Mouse (Mus musculus): ENCODE measurements around the gene Stard7. TPM values are rescaled to one million over a fixed set of nuclear protein-coding genes. Genes with fewer than 3 reads are reported as not detected.
"Not testable (repeated sequence)": the region's sequence is repeated elsewhere in the genome, so short reads cannot be mapped to it uniquely, and the experiment has no call there.

Gene Stard7
- polyA plus RNA-seq, 1 experiment from 2014 or later: 85.5 TPM

DNA sequence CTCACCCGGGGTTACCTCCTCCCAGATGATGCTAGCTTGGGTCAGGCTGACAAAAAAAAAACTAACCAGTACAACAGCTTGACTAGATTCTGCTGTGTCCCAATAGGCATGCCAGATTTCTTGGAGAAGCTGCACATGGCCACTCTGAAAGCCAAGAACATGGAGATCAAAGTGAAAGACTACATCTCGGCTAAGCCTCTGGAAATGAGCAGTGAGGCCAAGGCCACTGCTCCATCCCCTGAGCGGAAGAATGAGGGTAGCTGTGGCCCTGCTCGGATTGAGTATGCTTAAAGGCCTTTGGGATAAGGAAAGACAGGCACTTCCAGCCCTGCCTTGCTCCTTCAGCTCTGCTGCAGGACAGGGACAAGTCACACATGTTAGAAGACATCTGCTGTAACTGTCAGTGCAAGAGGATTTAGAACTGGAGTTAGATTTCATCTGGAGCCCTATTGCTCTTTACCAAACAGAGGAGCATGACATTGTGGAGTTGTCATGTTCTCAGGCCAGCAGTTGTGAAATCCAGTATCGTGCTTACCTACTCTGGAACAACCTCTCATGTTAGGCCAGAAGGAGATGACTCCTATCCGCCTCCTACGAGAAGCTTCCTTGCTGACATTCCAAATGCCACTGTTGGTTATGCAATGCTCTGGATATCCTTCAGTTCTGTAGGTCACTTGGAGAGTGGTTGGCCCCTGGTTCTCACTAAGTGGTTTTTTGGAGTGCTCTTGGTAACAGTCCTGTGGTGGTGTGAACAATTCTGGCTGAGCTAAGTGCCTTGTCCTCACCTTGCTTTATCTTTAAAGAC is 27.2 kb downstream of the Stard7 start:
- H3K4me1 ChIP-seq (ENCODE audit: control insufficient read depth, insufficient read depth, low read length): no peaks in the 10 kb centered on the region
- no peak overlapping the region for H3K9ac ChIP-seq (ENCODE audit: low read depth, low read length)
- no peaks in the 10 kb centered on the region for H3K9me3 ChIP-seq (ENCODE audit: control insufficient read depth, low read length)
- no peaks in the 10 kb centered on the region for H3K27me3 ChIP-seq (replicated peaks; ENCODE audit: control insufficient read depth, insufficient read depth, low read length)
- peaks cover 88% of the 10 kb centered on the region for H3K36me3 ChIP-seq (ENCODE audit: control insufficient read depth, insufficient read depth, low read length)
- H3K4me3 ChIP-seq (ENCODE audit: low read depth, low read length): no peak overlapping the region
- no peak overlapping the region for H3K27ac ChIP-seq (replicated peaks; ENCODE audit: low read depth, low read length)
- no peak overlapping the region for H3K4me2 ChIP-seq (ENCODE audit: low read depth, low read length)
- 92% methylated on average over 7 of the region's 7 CpGs for WGBS
- ATAC-seq (ENCODE audit: low read depth): no peak
- no peak for DNase-seq (ENCODE audit: low spot score)

DNA sequence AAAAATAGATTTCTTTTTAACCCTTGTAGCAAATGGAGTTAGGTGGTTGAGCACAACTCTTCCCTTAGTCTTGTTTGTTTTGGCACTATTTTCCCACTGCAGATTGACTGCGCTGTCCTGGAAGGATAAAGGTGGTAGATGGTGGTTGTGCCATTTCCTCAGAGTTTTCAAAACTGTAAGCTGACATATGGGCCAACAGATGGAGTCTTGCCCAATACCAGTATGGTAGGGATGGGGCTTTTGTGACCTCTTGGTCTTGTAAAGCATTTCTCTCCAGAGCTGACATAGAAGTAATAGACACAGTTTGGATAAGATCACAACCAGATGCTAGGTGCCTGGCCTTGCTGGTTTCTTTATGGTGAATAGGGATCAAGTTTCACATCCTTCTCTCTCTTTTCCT is 28.0 kb downstream of the Stard7 start:
- WGBS: 89% methylated on average over 1 of the region's 1 CpGs
- Histone ChIP-seq H3K9ac (ENCODE audit: low read depth, low read length) (no peak overlapping the region), H3K4me3 (ENCODE audit: low read depth, low read length) (no peak overlapping the region), H3K27me3 (replicated peaks; ENCODE audit: control insufficient read depth, insufficient read depth, low read length) (no peaks in the 10 kb centered on the region), H3K4me1 (ENCODE audit: control insufficient read depth, insufficient read depth, low read length) (no peaks in the 10 kb centered on the region), H3K9me3 (ENCODE audit: control insufficient read depth, low read length) (no peaks in the 10 kb centered on the region), H3K4me2 (ENCODE audit: low read depth, low read length) (no peak overlapping the region), H3K27ac (replicated peaks; ENCODE audit: low read depth, low read length) (no peak overlapping the region), H3K36me3 (ENCODE audit: control insufficient read depth, insufficient read depth, low read length) (peaks cover 80% of the 10 kb centered on the region)
- DNase-seq (ENCODE audit: low spot score) (no peak), ATAC-seq (ENCODE audit: low read depth) (no peak)

DNA sequence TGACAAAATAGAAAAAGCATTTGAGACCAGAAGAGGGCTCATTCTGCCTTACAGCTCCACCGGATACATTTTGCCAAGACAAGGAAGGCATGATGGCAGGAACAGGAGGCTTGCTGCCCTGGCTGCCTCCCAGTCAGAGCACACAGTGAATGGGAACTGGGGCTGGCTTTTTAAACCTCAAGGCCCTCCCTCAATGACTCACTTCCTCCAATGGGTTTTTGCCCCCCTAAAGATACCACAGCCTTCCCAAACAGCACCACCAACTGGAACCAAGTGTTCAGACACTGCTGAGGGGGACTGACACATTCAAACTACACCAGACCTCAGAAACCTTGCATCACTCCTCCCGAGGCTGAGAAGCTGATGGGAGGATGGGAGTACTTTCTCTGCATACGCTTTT is 30.7 kb downstream of the Stard7 start:
- WGBS: 75% methylated on average over 3 of the region's 3 CpGs
- no peaks in the 10 kb centered on the region for H3K9me3 ChIP-seq (ENCODE audit: control insufficient read depth, low read length)
- DNase-seq (ENCODE audit: low spot score) (no peak), ATAC-seq (ENCODE audit: low read depth) (no peak)
- H3K27me3 ChIP-seq (replicated peaks; ENCODE audit: control insufficient read depth, insufficient read depth, low read length): no peaks in the 10 kb centered on the region
- H3K4me2 ChIP-seq (ENCODE audit: low read depth, low read length): no peak overlapping the region
- H3K4me1 ChIP-seq (ENCODE audit: control insufficient read depth, insufficient read depth, low read length): no peaks in the 10 kb centered on the region
- no peak overlapping the region for H3K27ac ChIP-seq (replicated peaks; ENCODE audit: low read depth, low read length)
- H3K4me3 ChIP-seq (ENCODE audit: low read depth, low read length): no peak overlapping the region
- H3K36me3 ChIP-seq (ENCODE audit: control insufficient read depth, insufficient read depth, low read length): peaks cover 62% of the 10 kb centered on the region
- no peak overlapping the region for H3K9ac ChIP-seq (ENCODE audit: low read depth, low read length)

DNA sequence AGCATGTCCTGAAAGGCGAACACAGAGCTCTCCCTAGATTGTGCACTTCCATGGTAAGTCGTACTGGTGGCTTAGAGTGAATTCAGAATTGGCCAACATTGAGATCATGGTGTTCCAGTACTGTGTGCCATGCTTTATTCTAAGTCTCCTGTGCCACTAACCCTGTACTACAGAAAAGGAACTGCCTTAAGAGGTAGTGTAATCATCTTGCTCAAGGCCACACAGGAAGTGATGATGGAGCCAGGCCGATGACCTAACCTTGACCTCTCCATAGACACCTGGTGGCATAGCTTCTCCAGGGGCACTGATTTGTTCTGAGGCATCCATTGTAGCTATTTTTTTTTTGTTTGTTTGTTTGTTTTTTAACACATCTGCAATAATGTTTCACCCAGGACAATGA is 31.9 kb downstream of the Stard7 start:
- ATAC-seq (ENCODE audit: low read depth) (no peak), DNase-seq (ENCODE audit: low spot score) (no peak)
- H3K4me3 ChIP-seq (ENCODE audit: low read depth, low read length): no peak overlapping the region
- H3K9me3 ChIP-seq (ENCODE audit: control insufficient read depth, low read length): no peaks in the 10 kb centered on the region
- H3K9ac ChIP-seq (ENCODE audit: low read depth, low read length): no peak overlapping the region
- H3K4me2 ChIP-seq (ENCODE audit: low read depth, low read length): no peak overlapping the region
- 84% methylated on average over 3 of the region's 3 CpGs for WGBS
- H3K27ac ChIP-seq (replicated peaks; ENCODE audit: low read depth, low read length): no peak overlapping the region
- H3K4me1 ChIP-seq (ENCODE audit: control insufficient read depth, insufficient read depth, low read length): no peaks in the 10 kb centered on the region
- H3K27me3 ChIP-seq (replicated peaks; ENCODE audit: control insufficient read depth, insufficient read depth, low read length): no peaks in the 10 kb centered on the region
- peaks cover 50% of the 10 kb centered on the region for H3K36me3 ChIP-seq (ENCODE audit: control insufficient read depth, insufficient read depth, low read length)

DNA sequence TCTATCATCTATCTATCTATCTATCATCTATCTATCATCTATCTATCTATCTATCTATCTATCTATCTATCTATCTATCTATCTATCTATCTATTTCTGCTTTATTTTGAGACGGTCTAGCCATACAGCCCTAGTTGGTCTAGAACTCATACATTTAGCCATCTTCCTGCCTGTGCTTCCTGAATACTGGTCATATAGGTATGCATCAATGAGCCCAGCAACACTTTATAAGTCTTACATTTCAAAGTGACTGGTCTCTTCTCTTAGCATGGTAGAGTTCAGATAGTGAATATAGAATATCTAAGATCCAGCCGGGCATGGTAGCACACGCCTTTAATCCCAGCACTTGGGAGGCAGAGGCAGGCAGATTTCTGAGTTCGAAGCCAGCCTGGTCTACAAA is 34.2 kb downstream of the Stard7 start:
- H3K9ac ChIP-seq (ENCODE audit: low read depth, low read length); H3K4me1 ChIP-seq (ENCODE audit: control insufficient read depth, insufficient read depth, low read length); H3K4me2 ChIP-seq (ENCODE audit: low read depth, low read length); ATAC-seq (ENCODE audit: low read depth); DNase-seq (ENCODE audit: low spot score); H3K4me3 ChIP-seq (ENCODE audit: low read depth, low read length); H3K27me3 ChIP-seq (replicated peaks; ENCODE audit: control insufficient read depth, insufficient read depth, low read length); H3K9me3 ChIP-seq (ENCODE audit: control insufficient read depth, low read length); H3K27ac ChIP-seq (replicated peaks; ENCODE audit: low read depth, low read length): not testable (repeated sequence)
- 94% methylated on average over 4 of the region's 4 CpGs for WGBS
- H3K36me3 ChIP-seq (ENCODE audit: control insufficient read depth, insufficient read depth, low read length): peaks cover 27% of the 10 kb centered on the region

DNA sequence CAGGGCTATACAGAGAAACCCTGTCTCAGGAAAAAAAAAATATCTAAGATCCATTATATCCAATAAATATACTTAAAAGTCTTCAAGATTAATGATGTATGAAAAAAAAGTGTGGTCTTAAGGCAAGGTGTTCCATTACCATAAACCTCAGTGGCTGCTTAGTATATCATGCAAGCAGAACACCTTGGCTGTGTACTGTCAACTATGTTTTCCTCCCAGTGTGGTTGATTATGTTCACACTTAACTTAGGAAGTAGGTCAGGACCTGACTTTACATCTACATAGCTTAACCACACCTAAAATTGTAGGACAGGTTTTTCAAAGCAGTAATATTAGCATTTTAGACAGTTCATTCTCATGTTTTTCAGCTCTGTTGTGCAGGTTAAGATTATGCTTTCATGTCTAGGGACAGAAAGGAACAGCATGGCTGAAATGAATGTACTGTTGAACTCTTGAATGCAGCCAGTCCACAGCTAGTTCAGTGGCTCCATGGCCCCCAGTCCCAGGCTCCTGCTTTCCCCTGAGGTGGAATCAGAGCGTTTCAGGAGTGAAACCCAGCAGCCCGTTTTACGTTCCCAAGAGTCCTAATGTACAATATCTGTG is 34.7 kb downstream of the Stard7 start:
- Histone ChIP-seq H3K27ac (replicated peaks; ENCODE audit: low read depth, low read length) (no peak overlapping the region), H3K36me3 (ENCODE audit: control insufficient read depth, insufficient read depth, low read length) (peaks cover 21% of the 10 kb centered on the region), H3K4me3 (ENCODE audit: low read depth, low read length) (no peak overlapping the region), H3K4me2 (ENCODE audit: low read depth, low read length) (no peak overlapping the region), H3K4me1 (ENCODE audit: control insufficient read depth, insufficient read depth, low read length) (no peaks in the 10 kb centered on the region), H3K9me3 (ENCODE audit: control insufficient read depth, low read length) (no peaks in the 10 kb centered on the region), H3K27me3 (replicated peaks; ENCODE audit: control insufficient read depth, insufficient read depth, low read length) (no peaks in the 10 kb centered on the region), H3K9ac (ENCODE audit: low read depth, low read length) (no peak overlapping the region)
- no peak for ATAC-seq (ENCODE audit: low read depth)
- no peak for DNase-seq (ENCODE audit: low spot score)
- WGBS: 84% methylated on average over 3 of the region's 3 CpGs

DNA sequence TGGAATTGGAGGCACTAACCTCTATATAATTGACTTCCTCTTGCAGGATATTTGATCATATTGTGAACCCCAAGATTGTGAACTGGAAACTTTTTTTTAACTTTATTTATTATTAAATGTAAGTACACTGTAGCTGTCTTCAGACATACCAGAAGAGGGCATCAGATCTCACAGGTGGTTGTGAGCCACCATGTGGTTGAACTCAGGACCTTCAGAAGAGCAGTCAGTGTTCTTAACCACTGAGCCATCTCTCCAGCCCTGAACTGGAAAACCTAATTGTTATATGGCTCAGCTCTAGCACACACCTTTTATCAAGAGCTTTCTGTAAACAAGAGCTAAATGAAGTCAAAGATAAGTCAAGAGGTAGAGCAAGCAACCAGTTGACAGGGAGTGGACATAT is 36.1 kb downstream of the Stard7 start:
- Histone ChIP-seq H3K4me1 (ENCODE audit: control insufficient read depth, insufficient read depth, low read length) (no peaks in the 10 kb centered on the region), H3K9ac (ENCODE audit: low read depth, low read length) (no peak overlapping the region), H3K4me2 (ENCODE audit: low read depth, low read length) (no peak overlapping the region), H3K4me3 (ENCODE audit: low read depth, low read length) (no peak overlapping the region), H3K27me3 (replicated peaks; ENCODE audit: control insufficient read depth, insufficient read depth, low read length) (no peaks in the 10 kb centered on the region), H3K36me3 (ENCODE audit: control insufficient read depth, insufficient read depth, low read length) (peaks cover 7% of the 10 kb centered on the region; the same call in 1 of the 2 replicates), H3K9me3 (ENCODE audit: control insufficient read depth, low read length) (no peaks in the 10 kb centered on the region), H3K27ac (replicated peaks; ENCODE audit: low read depth, low read length) (no peak overlapping the region)
- no peak for DNase-seq (ENCODE audit: low spot score)
- ATAC-seq (ENCODE audit: low read depth): no peak

DNA sequence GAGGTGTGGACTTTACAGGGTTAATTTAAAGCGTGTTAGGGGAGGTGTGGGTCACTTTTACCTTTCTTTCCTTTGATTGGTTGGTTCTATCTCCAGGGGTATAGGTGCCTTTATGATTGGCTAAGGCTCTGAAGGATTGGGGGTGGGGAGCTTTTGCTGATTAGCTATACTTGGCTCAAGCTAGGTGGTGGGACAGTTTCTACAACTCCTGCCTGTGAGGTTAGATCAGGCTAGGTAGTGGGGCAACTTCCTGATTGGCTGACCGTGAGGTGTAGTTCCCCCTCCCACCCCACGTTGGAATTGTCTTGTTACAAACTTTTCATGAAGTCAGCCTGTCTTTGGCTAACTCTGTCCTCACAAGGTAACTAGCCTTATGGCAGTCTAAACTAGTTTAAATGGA is 37.2 kb downstream of the Stard7 start:
- no peak overlapping the region for H3K27ac ChIP-seq (replicated peaks; ENCODE audit: low read depth, low read length)
- ATAC-seq (ENCODE audit: low read depth) (no peak), DNase-seq (ENCODE audit: low spot score) (no peak)
- no peaks in the 10 kb centered on the region for H3K4me1 ChIP-seq (ENCODE audit: control insufficient read depth, insufficient read depth, low read length)
- no peaks in the 10 kb centered on the region for H3K36me3 ChIP-seq (ENCODE audit: control insufficient read depth, insufficient read depth, low read length)
- no peaks in the 10 kb centered on the region for H3K9me3 ChIP-seq (ENCODE audit: control insufficient read depth, low read length)
- no peaks in the 10 kb centered on the region for H3K27me3 ChIP-seq (replicated peaks; ENCODE audit: control insufficient read depth, insufficient read depth, low read length)
- WGBS: 36% methylated on average over 3 of the region's 3 CpGs
- no peak overlapping the region for H3K4me2 ChIP-seq (ENCODE audit: low read depth, low read length)
- no peak overlapping the region for H3K4me3 ChIP-seq (ENCODE audit: low read depth, low read length)
- H3K9ac ChIP-seq (ENCODE audit: low read depth, low read length): no peak overlapping the region

DNA sequence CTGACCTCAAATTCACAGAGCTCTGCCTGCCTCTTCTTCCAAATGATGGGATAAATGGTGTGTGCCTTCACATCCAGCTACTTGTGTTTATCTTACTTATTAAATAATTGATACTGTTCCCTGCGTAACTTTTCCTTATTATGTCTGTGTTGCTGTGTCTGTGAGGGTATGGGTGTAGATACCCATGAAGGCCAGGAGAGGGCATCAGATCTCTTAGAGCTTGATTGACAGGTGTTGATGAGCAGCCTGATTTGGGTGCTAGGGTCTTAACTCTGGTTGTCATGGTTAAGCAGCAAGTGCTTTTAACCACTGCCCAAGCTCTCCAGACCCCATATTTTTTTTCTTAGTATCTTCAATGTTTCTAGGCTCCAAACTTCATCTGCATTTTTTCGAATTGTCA is 38.6 kb downstream of the Stard7 start:
- WGBS: 92% methylated on average over 2 of the region's 2 CpGs
- Histone ChIP-seq H3K4me2 (ENCODE audit: low read depth, low read length) (no peak overlapping the region), H3K27me3 (replicated peaks; ENCODE audit: control insufficient read depth, insufficient read depth, low read length) (no peaks in the 10 kb centered on the region), H3K27ac (replicated peaks; ENCODE audit: low read depth, low read length) (no peak overlapping the region), H3K36me3 (ENCODE audit: control insufficient read depth, insufficient read depth, low read length) (no peaks in the 10 kb centered on the region), H3K9me3 (ENCODE audit: control insufficient read depth, low read length) (no peaks in the 10 kb centered on the region), H3K4me1 (ENCODE audit: control insufficient read depth, insufficient read depth, low read length) (no peaks in the 10 kb centered on the region), H3K9ac (ENCODE audit: low read depth, low read length) (no peak overlapping the region), H3K4me3 (ENCODE audit: low read depth, low read length) (no peak overlapping the region)
- DNase-seq (ENCODE audit: low spot score): no peak
- no peak for ATAC-seq (ENCODE audit: low read depth)
